Mouse (Mus musculus) hindbrain, embryonic 11.5 days (tissue): ENCODE measurements at regions not wholly inside any gene's neighbourhood (a gene's known extent, or its start where the extent isn't known, plus 50 kb on each side); places are given as distances from the start of the nearest gene placed in this dataset.

Experiments used
- ATAC-seq: fragments of 200-750 bp; cut with Nextera tagmentation; 2 replicates; pipeline ENCODE4 v1.8.0; 2017; ENCODE audit warnings: mild to moderate bottlenecking, moderate TSS enrichment, moderate library complexity; ENCODE audit not compliant: low FRiP score
- DNase-seq: peaks from one replicate; pipeline ENCODE4 v3.0.0-alpha.2; 2015; ENCODE audit warnings: low spot score
- H3K27ac ChIP-seq: fragments of 300-500 bp; sonication (generic); 2 replicates; pipeline ENCODE4 v1.5.1; 2014; ENCODE audit warnings: mild to moderate bottlenecking, low read depth, low read length
- H3K27me3 ChIP-seq: fragments of 300-500 bp; sonication (generic); 2 replicates; pipeline ENCODE4 v1.6.1; 2014; ENCODE audit warnings: mild to moderate bottlenecking, low read length, moderate library complexity, mixed read lengths; ENCODE audit not compliant: control insufficient read depth, insufficient read depth
- H3K36me3 ChIP-seq: fragments of 300-500 bp; sonication (generic); 2 replicates; pipeline ENCODE4 v1.6.1; 2014; ENCODE audit warnings: mild to moderate bottlenecking, low read length, moderate library complexity, mixed read lengths; ENCODE audit not compliant: control insufficient read depth, insufficient read depth
- H3K4me1 ChIP-seq: fragments of 300-500 bp; sonication (generic); replicated peaks from 2 replicates; pipeline ENCODE4 v1.6.1; 2014; ENCODE audit warnings: low read length, mixed read lengths; ENCODE audit not compliant: control insufficient read depth, insufficient read depth
- H3K4me2 ChIP-seq: fragments of 300-500 bp; sonication (generic); replicated peaks from 2 replicates; pipeline ENCODE4 v1.6.1; 2014; ENCODE audit warnings: mild to moderate bottlenecking, low read depth, low read length
- H3K4me3 ChIP-seq: fragments of 300-500 bp; sonication (generic); 2 replicates; pipeline ENCODE4 v1.5.1; 2014; ENCODE audit warnings: low read depth, low read length
- H3K9ac ChIP-seq: fragments of 300-500 bp; sonication (generic); 2 replicates; pipeline ENCODE4 v1.6.1; 2014; ENCODE audit warnings: low read depth, low read length
- H3K9me3 ChIP-seq: fragments of 300-500 bp; sonication (generic); 2 replicates; pipeline ENCODE4 v1.6.1; 2016; ENCODE audit warnings: low read length; ENCODE audit not compliant: control insufficient read depth
- WGBS: fragments of 180-500 bp; shearing (Covaris S2); extraction: QIAGEN DNeasy Blood & Tissue Kit; methylation state at CpG from one replicate; pipeline ENCODE4 v1.1.7; 2014; 5-methylcytosine and 5-hydroxymethylcytosine counted together

DNA sequence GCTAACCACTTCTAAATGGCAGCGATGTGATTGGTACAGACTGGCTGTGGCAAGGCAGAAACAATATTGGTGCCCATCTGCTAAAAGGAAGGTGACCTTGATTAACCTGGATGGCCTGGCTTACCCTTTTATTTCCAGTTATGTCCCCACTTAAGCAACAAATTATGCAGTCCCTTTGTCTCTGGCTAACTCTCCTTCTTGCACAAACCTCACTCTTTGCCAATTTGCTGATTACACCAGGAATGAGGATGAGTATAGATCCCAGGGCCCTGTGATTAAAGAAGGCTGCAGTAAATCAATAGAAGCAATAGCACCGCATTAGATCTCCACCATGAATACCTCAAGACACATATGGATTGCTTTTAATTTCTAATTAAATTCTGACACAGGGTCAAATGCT lies 87.7 kb upstream of the Gm9747 start:
- DNase-seq (no peak), ATAC-seq (no peak)
- 79% methylated on average over 2 of the region's 2 CpGs for WGBS
- Histone ChIP-seq H3K9me3 (no peaks in the 10 kb centered on the region), H3K9ac (no peak overlapping the region), H3K27me3 (no peaks in the 10 kb centered on the region), H3K4me3 (no peak overlapping the region), H3K4me1 (no peaks in the 10 kb centered on the region), H3K36me3 (no peaks in the 10 kb centered on the region), H3K27ac (no peak overlapping the region), H3K4me2 (no peak overlapping the region)

DNA sequence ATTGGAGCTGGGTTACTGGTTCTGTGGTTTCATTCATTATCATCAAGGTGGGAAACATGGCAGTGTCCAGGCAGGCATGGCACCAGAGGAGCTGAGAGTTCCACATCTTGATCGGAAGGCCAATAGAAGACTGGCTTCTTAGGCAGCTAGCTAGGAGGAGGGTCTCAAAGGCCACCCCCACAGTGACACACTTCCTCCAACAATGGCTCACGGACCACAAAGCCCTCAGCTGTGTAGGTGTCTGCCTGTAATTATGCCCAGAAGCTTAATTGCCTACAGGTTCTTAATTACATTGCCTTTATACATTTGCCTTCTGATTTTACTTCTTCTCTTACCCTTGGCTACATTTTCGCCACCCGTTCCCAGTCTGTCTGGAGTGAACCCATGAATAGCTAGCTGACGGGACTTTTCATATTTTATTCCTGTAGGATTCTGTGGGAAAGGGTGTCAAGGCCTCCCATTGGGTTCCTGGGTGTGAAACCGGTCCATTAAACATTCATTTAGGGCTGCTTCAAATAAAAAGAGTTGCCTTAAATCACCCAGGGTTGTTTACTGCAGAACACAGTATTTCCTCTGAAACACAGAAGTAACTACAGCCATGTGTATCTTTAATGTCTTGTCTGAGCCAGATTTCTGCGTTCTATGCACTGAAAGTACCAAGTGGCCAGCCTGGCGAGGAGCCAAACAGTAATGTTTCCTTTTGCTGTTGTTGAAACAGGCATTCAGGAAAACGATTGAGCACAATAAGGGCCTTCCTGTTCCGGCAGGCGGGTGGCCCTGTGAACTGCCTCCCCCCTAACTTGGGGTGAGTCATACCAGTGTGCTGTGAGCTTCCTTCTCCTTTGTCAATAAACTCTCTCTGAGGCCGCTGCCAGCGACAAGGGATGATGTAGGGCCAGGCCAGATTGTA lies 82.4 kb upstream of the Gm9747 start:
- ATAC-seq: peak; percentile 67
- no peaks in the 10 kb centered on the region for H3K36me3 ChIP-seq
- no peak overlapping the region for H3K27ac ChIP-seq
- H3K27me3 ChIP-seq: no peaks in the 10 kb centered on the region
- DNase-seq: peak; percentile 38
- 72% methylated on average over 13 of the region's 13 CpGs for WGBS
- H3K4me1 ChIP-seq: no peaks in the 10 kb centered on the region
- H3K9ac ChIP-seq: no peak overlapping the region
- no peak overlapping the region for H3K4me2 ChIP-seq
- no peak overlapping the region for H3K4me3 ChIP-seq
- no peaks in the 10 kb centered on the region for H3K9me3 ChIP-seq

DNA sequence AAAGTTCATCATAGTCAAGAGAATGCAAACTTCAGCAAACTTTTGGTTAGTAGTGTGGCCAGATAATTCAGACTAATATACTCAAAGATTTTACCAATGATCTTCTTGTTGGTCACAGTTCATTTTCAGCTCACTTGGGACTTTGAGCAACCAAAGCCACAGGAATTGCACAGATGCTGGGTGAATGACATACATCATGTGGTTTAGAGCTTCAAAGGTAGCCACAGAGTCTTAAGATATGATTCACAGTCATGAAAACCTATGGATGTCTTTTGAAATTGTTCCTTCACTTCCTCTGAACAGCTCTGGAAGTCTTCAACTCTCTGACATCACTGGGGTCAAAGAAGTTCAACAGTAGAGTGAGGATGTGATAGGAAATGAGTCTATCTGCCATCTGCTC lies 77.0 kb upstream of the Gm9747 start:
- no peak for ATAC-seq
- no peaks in the 10 kb centered on the region for H3K4me1 ChIP-seq
- no peaks in the 10 kb centered on the region for H3K9me3 ChIP-seq
- no peaks in the 10 kb centered on the region for H3K36me3 ChIP-seq
- H3K4me2 ChIP-seq: no peak overlapping the region
- H3K27ac ChIP-seq: no peak overlapping the region
- DNase-seq: no peak
- no peak overlapping the region for H3K4me3 ChIP-seq
- H3K27me3 ChIP-seq: no peaks in the 10 kb centered on the region
- H3K9ac ChIP-seq: no peak overlapping the region

DNA sequence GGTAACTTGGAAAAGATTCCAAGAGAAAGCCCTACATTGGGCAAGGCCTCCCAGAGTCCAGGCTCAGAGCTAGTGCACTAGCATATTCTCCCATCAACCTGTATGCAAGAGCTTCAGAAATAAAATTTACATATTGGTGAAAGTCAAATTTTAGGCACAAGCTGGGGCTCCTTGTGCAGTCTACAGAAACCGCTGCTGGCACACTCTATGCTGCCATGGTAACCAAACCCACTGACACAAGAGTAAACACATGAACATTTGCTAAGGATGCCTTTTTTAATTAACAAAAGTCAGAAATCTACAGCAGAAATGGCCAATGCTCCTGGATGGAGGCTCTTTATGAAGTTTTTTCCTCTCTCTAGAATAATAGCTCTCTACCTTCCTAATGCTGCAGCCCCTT lies 75.9 kb upstream of the Gm9747 start:
- no peaks in the 10 kb centered on the region for H3K27me3 ChIP-seq
- no peak for ATAC-seq
- H3K4me2 ChIP-seq: no peak overlapping the region
- DNase-seq: no peak
- H3K4me1 ChIP-seq: no peaks in the 10 kb centered on the region
- no peaks in the 10 kb centered on the region for H3K36me3 ChIP-seq
- no peaks in the 10 kb centered on the region for H3K9me3 ChIP-seq
- H3K9ac ChIP-seq: no peak overlapping the region
- H3K27ac ChIP-seq: no peak overlapping the region
- WGBS: 73% methylated on average over 1 of the region's 1 CpGs
- H3K4me3 ChIP-seq: no peak overlapping the region

DNA sequence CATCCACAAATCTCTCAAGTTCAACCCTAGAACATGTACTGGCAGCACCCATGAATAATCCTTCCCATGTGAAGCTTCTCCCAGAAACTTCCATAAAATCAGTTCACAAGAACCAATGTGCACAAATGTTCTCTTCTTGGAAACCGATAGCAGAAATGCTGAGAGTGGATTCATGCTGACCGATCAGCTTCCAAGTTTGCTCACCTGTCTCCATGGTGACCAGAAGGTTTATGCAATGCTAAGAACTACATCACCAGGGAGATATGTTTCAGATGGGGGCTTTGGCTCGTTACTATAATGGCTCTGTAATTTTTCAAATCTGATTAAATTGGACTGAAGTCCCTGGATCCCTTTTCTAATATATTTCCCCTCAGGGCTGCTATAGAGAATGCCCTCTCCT lies 74.4 kb upstream of the Gm9747 start:
- 71% methylated on average over 3 of the region's 3 CpGs for WGBS
- no peak for ATAC-seq
- H3K4me1 ChIP-seq: no peaks in the 10 kb centered on the region
- no peak overlapping the region for H3K4me3 ChIP-seq
- no peak overlapping the region for H3K27ac ChIP-seq
- no peaks in the 10 kb centered on the region for H3K27me3 ChIP-seq
- DNase-seq: no peak
- H3K36me3 ChIP-seq: no peaks in the 10 kb centered on the region
- H3K9me3 ChIP-seq: no peaks in the 10 kb centered on the region
- no peak overlapping the region for H3K9ac ChIP-seq
- no peak overlapping the region for H3K4me2 ChIP-seq

DNA sequence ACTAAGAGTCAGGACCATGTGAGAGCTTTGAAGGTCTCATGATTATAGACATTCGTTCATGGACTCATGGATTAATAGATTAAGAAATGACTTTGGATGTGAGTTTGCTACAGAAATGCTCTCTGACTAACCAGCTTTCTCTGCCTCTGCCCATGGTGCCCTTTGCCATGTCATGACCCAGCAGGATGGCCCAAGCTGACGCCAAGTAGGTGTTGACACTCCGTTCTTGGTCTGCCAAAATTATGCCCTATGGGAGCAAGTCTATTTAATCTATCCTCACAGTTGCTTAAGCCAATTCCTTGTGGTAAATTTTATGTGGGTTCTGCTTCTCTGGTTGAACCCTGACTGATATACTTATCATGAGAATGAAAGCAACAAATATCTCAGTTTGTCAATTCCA lies 73.7 kb upstream of the Gm9747 start:
- ATAC-seq: no peak
- WGBS: 90% methylated on average over 3 of the region's 3 CpGs
- Histone ChIP-seq H3K9me3 (no peaks in the 10 kb centered on the region), H3K4me3 (no peak overlapping the region), H3K36me3 (no peaks in the 10 kb centered on the region), H3K4me2 (no peak overlapping the region), H3K9ac (no peak overlapping the region), H3K27me3 (no peaks in the 10 kb centered on the region), H3K27ac (no peak overlapping the region), H3K4me1 (no peaks in the 10 kb centered on the region)
- no peak for DNase-seq

DNA sequence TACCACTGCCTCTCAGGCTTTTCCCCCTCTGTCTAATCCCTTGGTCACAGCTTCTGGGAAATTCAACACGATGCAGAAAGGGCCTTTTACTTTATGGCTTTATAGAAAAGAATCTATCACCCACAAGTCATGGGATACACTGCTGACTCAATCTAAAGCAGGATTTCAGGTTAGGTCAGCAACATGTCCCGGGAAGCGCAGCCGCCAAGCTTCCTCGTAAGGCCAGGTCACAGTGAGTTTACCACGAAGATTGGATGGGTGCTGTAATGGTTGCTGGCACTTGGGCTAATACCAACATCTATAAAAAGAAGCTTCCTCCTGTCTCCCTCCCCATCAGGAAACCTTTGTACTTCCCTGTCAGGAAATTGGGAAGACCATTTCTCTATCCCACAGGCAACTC lies 70.0 kb upstream of the Gm9747 start:
- Histone ChIP-seq H3K4me2 (no peak overlapping the region), H3K27me3 (no peaks in the 10 kb centered on the region), H3K4me1 (no peaks in the 10 kb centered on the region), H3K9ac (no peak overlapping the region), H3K36me3 (no peaks in the 10 kb centered on the region), H3K9me3 (no peaks in the 10 kb centered on the region), H3K4me3 (no peak overlapping the region), H3K27ac (no peak overlapping the region)
- ATAC-seq (no peak), DNase-seq (no peak)
- 89% methylated on average over 6 of the region's 6 CpGs for WGBS

DNA sequence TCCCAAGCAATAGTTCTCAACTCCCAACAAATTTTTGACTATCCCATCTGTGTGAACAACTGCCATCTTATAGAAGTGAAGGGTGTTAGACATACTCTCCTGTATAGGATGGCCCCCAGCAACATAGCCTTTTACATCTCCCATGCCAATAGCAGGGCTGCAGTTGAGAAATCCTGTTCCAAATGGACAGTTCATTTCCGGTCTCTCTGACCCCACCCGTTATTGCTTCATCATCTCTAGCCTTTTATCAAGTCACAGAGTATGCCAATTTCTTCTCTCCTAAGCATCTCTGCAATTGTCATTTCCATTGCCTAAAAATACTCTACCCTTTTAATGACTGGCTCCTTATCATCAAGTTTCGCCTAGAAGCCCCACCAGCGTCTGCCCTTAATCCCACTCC lies 64.8 kb upstream of the Gm9747 start:
- 90% methylated on average over 4 of the region's 4 CpGs for WGBS
- Histone ChIP-seq H3K36me3 (no peaks in the 10 kb centered on the region), H3K27ac (no peak overlapping the region), H3K4me3 (no peak overlapping the region), H3K27me3 (no peaks in the 10 kb centered on the region), H3K9ac (no peak overlapping the region), H3K9me3 (no peaks in the 10 kb centered on the region), H3K4me2 (no peak overlapping the region), H3K4me1 (no peaks in the 10 kb centered on the region)
- no peak for ATAC-seq
- no peak for DNase-seq

DNA sequence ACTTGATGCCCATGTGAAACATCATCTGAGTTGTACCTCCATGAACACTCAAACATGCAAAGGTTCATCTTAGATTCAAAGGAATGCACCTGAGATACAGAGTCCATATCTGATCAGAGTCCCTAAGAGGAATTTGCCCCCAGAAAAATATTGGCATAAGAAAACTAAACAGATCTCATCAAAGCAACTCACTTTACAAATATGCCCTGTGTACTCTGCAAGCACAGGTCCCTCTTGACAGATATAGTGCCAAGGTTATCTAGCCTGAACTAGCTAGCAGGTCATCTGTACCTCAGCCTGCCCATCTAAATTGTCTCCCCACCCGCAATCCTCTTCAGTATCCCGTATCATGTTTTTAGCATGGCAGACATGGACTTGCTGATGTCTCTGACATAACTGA lies 64.0 kb upstream of the Gm9747 start:
- no peaks in the 10 kb centered on the region for H3K36me3 ChIP-seq
- ATAC-seq (no peak), DNase-seq (no peak)
- H3K4me3 ChIP-seq: no peak overlapping the region
- no peak overlapping the region for H3K9ac ChIP-seq
- H3K27me3 ChIP-seq: no peaks in the 10 kb centered on the region
- WGBS: 87% methylated on average over 2 of the region's 2 CpGs
- H3K9me3 ChIP-seq: no peaks in the 10 kb centered on the region
- H3K27ac ChIP-seq: no peak overlapping the region
- no peaks in the 10 kb centered on the region for H3K4me1 ChIP-seq
- H3K4me2 ChIP-seq: no peak overlapping the region
